In the genomic region with DNA sequence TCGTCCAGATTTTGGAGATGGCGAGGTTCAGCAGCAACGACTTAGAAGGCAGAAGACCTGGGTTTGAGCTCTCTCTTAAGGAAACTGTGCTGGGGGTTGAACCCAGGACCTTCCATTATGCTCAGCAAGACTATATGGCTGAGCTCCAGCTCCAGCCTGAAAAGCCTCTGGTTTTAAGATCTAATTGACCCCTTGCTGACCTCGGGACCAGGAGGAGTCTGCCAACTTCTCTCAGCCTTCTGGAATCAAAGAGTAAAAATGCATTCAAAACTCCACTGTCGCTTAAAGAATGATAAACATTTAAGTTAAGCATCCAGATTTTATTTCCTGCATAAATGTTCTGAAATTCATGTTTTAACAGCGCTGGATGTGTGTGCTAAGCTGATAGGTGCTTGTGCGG, we compare ENCODE assay signal across 14 mouse cellular contexts. TPM values are rescaled to one million over a fixed set of nuclear protein-coding genes. Genes with fewer than 3 reads are reported as not detected.
A peak's percentile ranks its signal among the peaks of the same experiment; 100 is the strongest.
DNase-seq lines count a peak whose midpoint lies in the region; ATAC-seq and TF ChIP-seq lines count a peak whose summit lies in the region.
"Had no signal": no experiment of that assay in that cellular context is flagged by ENCODE, and none has a peak within 500 bp of the region (broad histone marks: within the 10 kb centered on the region; RNA-seq: fewer than 3 reads in every experiment).

No protein-coding gene starts in this region.

- no peak for TF ChIP-seq RAD21 in MEL (IDR thresholded peaks at IDR 0.05; ENCODE audit: low read depth, low read length)

- TF ChIP-seq EP300 in MEL (IDR thresholded peaks at IDR 0.05; ENCODE audit: low read depth in 1 of 2, low read length in 2 of 2): no peak

- no peak overlapping the region for H3K4me2 ChIP-seq in kidney, postnatal 0 days (ENCODE audit: low read length)
- H3K4me2 ChIP-seq in kidney, embryonic 14.5 days (replicated peaks; ENCODE audit: low read depth, low read length): no peak overlapping the region
- no peak overlapping the region for H3K4me2 ChIP-seq in intestine, embryonic 16.5 days (ENCODE audit: low read depth, low read length)
- H3K4me2 ChIP-seq: forebrain, embryonic 12.5 days; limb, embryonic 13.5 days; midbrain, embryonic 12.5 days had no signal

- intact Hi-C loops in gastrocnemius, adult 2 months (cut with DNase I): no loop called here
- intact Hi-C loops in gastrocnemius, postnatal 36 days (cut with DNase I): loop anchor here (2.0 kb wide), 1 partner anchor 76 kb away; no protein-coding TSS in a partner anchor

- no peaks in the 10 kb centered on the region for H3K9me3 ChIP-seq in kidney, postnatal 0 days (replicated peaks; ENCODE audit: low read length)
- H3K9me3 ChIP-seq in kidney, embryonic 14.5 days (ENCODE audit: control insufficient read depth, low read length): no peaks in the 10 kb centered on the region; the same call in 1 of the 2 replicates
- no peaks in the 10 kb centered on the region for H3K9me3 ChIP-seq in MEL (replicated peaks; ENCODE audit: insufficient read depth, low read length)
- no peaks in the 10 kb centered on the region for H3K9me3 ChIP-seq in intestine, embryonic 16.5 days (ENCODE audit: control insufficient read depth, low read length)
- H3K9me3 ChIP-seq: limb, embryonic 13.5 days; midbrain, embryonic 12.5 days had no signal

- H3K9ac ChIP-seq in kidney, postnatal 0 days (ENCODE audit: low read depth, low read length): no peak overlapping the region
- no peak overlapping the region for H3K9ac ChIP-seq in kidney, embryonic 14.5 days (ENCODE audit: low read depth, low read length)
- peak overlapping the region; percentile 13 for H3K9ac ChIP-seq in MEL (ENCODE audit: control insufficient read depth, low read depth, low read length, poor library complexity, severe bottlenecking)
- no peak overlapping the region for H3K9ac ChIP-seq in intestine, embryonic 16.5 days (ENCODE audit: low read depth, low read length)
- H3K9ac ChIP-seq: forebrain, embryonic 12.5 days; limb, embryonic 13.5 days; midbrain, embryonic 12.5 days had no signal

- H3K79me2 ChIP-seq in MEL (ENCODE audit: control insufficient read depth, insufficient read depth, low read length, poor library complexity): no peaks in the 10 kb centered on the region

- peaks cover 8% of the 10 kb centered on the region; the same call in 1 of the 2 replicates for H3K4me1 ChIP-seq in kidney, postnatal 0 days (replicated peaks; ENCODE audit: insufficient read depth, low read length)
- H3K4me1 ChIP-seq in kidney, embryonic 14.5 days (ENCODE audit: control insufficient read depth, insufficient read depth, low read length): peaks cover 10% of the 10 kb centered on the region; the same call in 1 of the 2 replicates
- H3K4me1 ChIP-seq in MEL (ENCODE audit: control insufficient read depth in 1 of 2, insufficient read depth in 2 of 2, low read length in 2 of 2): peaks cover 0 to 2% of the 10 kb centered on the region in 2 experiments; a peak in 2 of 4 replicates
- H3K4me1 ChIP-seq in intestine, embryonic 16.5 days (ENCODE audit: control insufficient read depth, insufficient read depth, low read length): peaks cover 21% of the 10 kb centered on the region

- TF ChIP-seq CTCF in gastrocnemius, adult 2 months (IDR thresholded peaks at IDR 0.05): no peak
- TF ChIP-seq CTCF in kidney, postnatal 0 days (IDR thresholded peaks at IDR 0.05; ENCODE audit: low read depth): no peak
- TF ChIP-seq CTCF in MEL (IDR thresholded peaks at IDR 0.05 in 2 of 3, conservative IDR thresholded peaks at IDR 0.05 in 1 of 3; ENCODE audit: control insufficient read depth in 1 of 3, insufficient read depth in 1 of 3, low read depth in 2 of 3, low read length in 3 of 3, poor library complexity in 1 of 3, severe bottlenecking in 1 of 3): no peak

- H3K4me3 ChIP-seq in gastrocnemius, adult 2 months: no peak overlapping the region
- no peak overlapping the region for H3K4me3 ChIP-seq in kidney, postnatal 0 days (replicated peaks; ENCODE audit: low read depth, low read length)
- no peak overlapping the region for H3K4me3 ChIP-seq in kidney, embryonic 14.5 days (ENCODE audit: low read length)
- H3K4me3 ChIP-seq in MEL (ENCODE audit: control insufficient read depth in 1 of 2, insufficient read depth in 1 of 2, low read depth in 2 of 2, low read length in 2 of 2): peak overlapping the region in 1 of 2 experiments; percentile 53; a peak in 2 of 4 replicates
- no peak overlapping the region for H3K4me3 ChIP-seq in intestine, embryonic 16.5 days (ENCODE audit: low read length)
- H3K4me3 ChIP-seq: forebrain, embryonic 12.5 days; limb, embryonic 13.5 days; midbrain, embryonic 12.5 days had no signal

- no peak for DNase-seq in gastrocnemius, adult 2 months
- DNase-seq in gastrocnemius, postnatal 36 days: no peak
- peak; percentile 66 for DNase-seq in kidney, postnatal 0 days (ENCODE audit: low spot score)
- no peak for DNase-seq in MEL (ENCODE audit: low read depth, low spot score)
- DNase-seq in cerebellum, adult 11-12 months: no peak
- DNase-seq in retina, embryonic 14.5 days (ENCODE audit: low spot score): no peak
- DNase-seq: adrenal gland, adult 2 months; cerebellum, postnatal 10 days; right cerebral cortex, postnatal 14 days had no signal

- WGBS in kidney, postnatal 0 days: 46% methylated on average over 7 of the region's 7 CpGs
- 67% methylated on average over 7 of the region's 7 CpGs for WGBS in kidney, embryonic 14.5 days
- 45% methylated on average over 7 of the region's 7 CpGs for WGBS in intestine, embryonic 16.5 days

- H3K27ac ChIP-seq in gastrocnemius, adult 2 months: 0 out of 2 replicates have a peak overlapping the region, but pooled peaks have one; percentile 9
- 0 out of 2 replicates have a peak overlapping the region, but pooled peaks have one; percentile 42 for H3K27ac ChIP-seq in kidney, postnatal 0 days
- H3K27ac ChIP-seq in kidney, embryonic 14.5 days (ENCODE audit: low read depth, low read length): no peak overlapping the region
- H3K27ac ChIP-seq in MEL (ENCODE audit: control insufficient read depth, low read depth, low read length): peak overlapping the region; percentile 3; the same call in 1 of the 2 replicates
- H3K27ac ChIP-seq in intestine, embryonic 16.5 days (ENCODE audit: low read length): peak overlapping the region; percentile 27; the same call in 1 of the 2 replicates
- H3K27ac ChIP-seq: forebrain, embryonic 12.5 days; limb, embryonic 13.5 days; midbrain, embryonic 12.5 days had no signal

- no peaks in the 10 kb centered on the region for H3K27me3 ChIP-seq in kidney, postnatal 0 days (ENCODE audit: insufficient read depth, low read length)
- H3K27me3 ChIP-seq in kidney, embryonic 14.5 days (ENCODE audit: control insufficient read depth, insufficient read depth, low read length): no peaks in the 10 kb centered on the region
- no peaks in the 10 kb centered on the region for H3K27me3 ChIP-seq in MEL (ENCODE audit: control insufficient read depth in 1 of 2, insufficient read depth in 2 of 2, low read length in 2 of 2)
- H3K27me3 ChIP-seq in intestine, embryonic 16.5 days (replicated peaks; ENCODE audit: control insufficient read depth, insufficient read depth, low read length): no peaks in the 10 kb centered on the region
- H3K27me3 ChIP-seq: forebrain, embryonic 12.5 days; limb, embryonic 13.5 days; midbrain, embryonic 12.5 days had no signal

- TF ChIP-seq POLR2A in MEL (IDR thresholded peaks at IDR 0.05; ENCODE audit: control insufficient read depth in 1 of 2, insufficient read depth in 1 of 2, low read depth in 1 of 2, low read length in 2 of 2, poor library complexity in 1 of 2): no peak

- no peak for ATAC-seq in kidney, postnatal 0 days (replicated peaks; ENCODE audit: low FRiP score, low read depth)
- no peak for ATAC-seq in kidney, embryonic 14.5 days (ENCODE audit: low FRiP score, low TSS enrichment)
- ATAC-seq in intestine, embryonic 16.5 days: no peak

- 0 out of 2 replicates have a peak, but pooled peaks cover 2% of the 10 kb centered on the region for H3K36me3 ChIP-seq in kidney, postnatal 0 days (ENCODE audit: insufficient read depth, low read length)
- H3K36me3 ChIP-seq in kidney, embryonic 14.5 days (ENCODE audit: control insufficient read depth, insufficient read depth, low read length): peaks cover 7% of the 10 kb centered on the region; the same call in 1 of the 2 replicates
- no peaks in the 10 kb centered on the region; a peak in 1 of 4 replicates for H3K36me3 ChIP-seq in MEL (ENCODE audit: control insufficient read depth in 1 of 2, insufficient read depth in 2 of 2, low read length in 2 of 2)
- no peaks in the 10 kb centered on the region for H3K36me3 ChIP-seq in intestine, embryonic 16.5 days (ENCODE audit: control insufficient read depth, insufficient read depth, low read length)

TF ChIP-seq in MEL, 35 proteins besides CTCF, POLR2A, EP300 and RAD21 (continues in another document):
- TF ChIP-seq HCFC1 (IDR thresholded peaks at IDR 0.05; ENCODE audit: low read depth, low read length): no peak
- TF ChIP-seq GATA1 (IDR thresholded peaks at IDR 0.05; ENCODE audit: low read depth, low read length): no peak
- TF ChIP-seq MAFK (IDR thresholded peaks at IDR 0.05; ENCODE audit: borderline replicate concordance, low read depth, low read length): no peak
- TF ChIP-seq TCF12 (IDR thresholded peaks at IDR 0.05; ENCODE audit: low read depth, low read length): no peak
- no peak for TF ChIP-seq RCOR1 (IDR thresholded peaks at IDR 0.05; ENCODE audit: low read depth, low read length)
- TF ChIP-seq POLR2AphosphoS2 (IDR thresholded peaks at IDR 0.05; ENCODE audit: low read length): no peak
- TF ChIP-seq MYB (IDR thresholded peaks at IDR 0.05; ENCODE audit: low read depth, low read length): no peak

RNA-seq across cellular contexts. Expression of gene Cep63, which starts 12.6 kb away (rescaled TPM):
- total RNA-seq in gastrocnemius, adult 2 months (2021): 10 to 100 TPM; 18.5 to 25.2 TPM
- 10 to 100 TPM; 20.7 to 21.9 TPM for total RNA-seq in gastrocnemius, postnatal 36 days (2021)
- polyA plus RNA-seq in kidney, postnatal 0 days (2015; fragmentation: Nextera tagmentation; extraction: Ambion mirVana): 52.1 and 53.4 TPM in 2 replicates
- polyA plus RNA-seq in kidney, embryonic 14.5 days (2014; fragmentation: Nextera tagmentation; extraction: Ambion mirVana): 49.4 and 51.7 TPM in 2 replicates
- total RNA-seq in MEL (2012; rRNA removed): 8.8 and 9.6 TPM in 2 replicates
- polyA plus RNA-seq in MEL (2012; ENCODE audit: insufficient read depth in 1 of 2, insufficient read length in 2 of 2, low read depth in 1 of 2, low replicate concordance in 2 of 2, missing spikeins in 1 of 2): 10 to 100 TPM in 1 of 2 experiments, not detected in 1; 14.6 TPM
- 42.7 and 43.2 TPM in 2 replicates for polyA plus RNA-seq in intestine, embryonic 16.5 days (2015; fragmentation: Nextera tagmentation; extraction: Ambion mirVana)

RNA-seq across cellular contexts. Expression of gene Anapc13, which starts 12.9 kb away (rescaled TPM):
- 100 to 1,000 TPM; 217 to 239 TPM for total RNA-seq in gastrocnemius, adult 2 months (2021)
- total RNA-seq in gastrocnemius, postnatal 36 days (2021): 100 to 1,000 TPM; 186 to 195 TPM
- polyA plus RNA-seq in kidney, postnatal 0 days (2015; fragmentation: Nextera tagmentation; extraction: Ambion mirVana): 213 and 222 TPM in 2 replicates
- 197 and 249 TPM in 2 replicates for polyA plus RNA-seq in kidney, embryonic 14.5 days (2014; fragmentation: Nextera tagmentation; extraction: Ambion mirVana)
- total RNA-seq in MEL (2012; rRNA removed): 89.9 and 94.9 TPM in 2 replicates
- 100 to 1,000 TPM in 1 of 2 experiments, not detected in 1; 113 TPM for polyA plus RNA-seq in MEL (2012; ENCODE audit: insufficient read depth in 1 of 2, insufficient read length in 2 of 2, low read depth in 1 of 2, low replicate concordance in 2 of 2, missing spikeins in 1 of 2)
- 175 and 183 TPM in 2 replicates for polyA plus RNA-seq in intestine, embryonic 16.5 days (2015; fragmentation: Nextera tagmentation; extraction: Ambion mirVana)
